Mouse (Mus musculus) small intestine, adult 2 months (tissue): ENCODE measurements around the gene Aaas.

ENCODE experiments used
- CTCF ChIP-seq: fragments of 200-500 bp; IDR thresholded peaks from 2 replicates; pipeline ENCODE4 v1.5.1; 2012; ENCODE audit warnings: low read depth, mild to moderate bottlenecking, control low read depth, inconsistent platforms, low read length, moderate library complexity, mixed read lengths; ENCODE audit not compliant: insufficient replicate concordance, insufficient read length; ENCODE audit errors: extremely low read depth
- POLR2A ChIP-seq: fragments of 200-500 bp; IDR thresholded peaks from 2 replicates; pipeline ENCODE4 v1.6.1; 2012; ENCODE audit warnings: low read depth, mild to moderate bottlenecking, control low read depth, inconsistent platforms, low read length, moderate library complexity

DNA sequence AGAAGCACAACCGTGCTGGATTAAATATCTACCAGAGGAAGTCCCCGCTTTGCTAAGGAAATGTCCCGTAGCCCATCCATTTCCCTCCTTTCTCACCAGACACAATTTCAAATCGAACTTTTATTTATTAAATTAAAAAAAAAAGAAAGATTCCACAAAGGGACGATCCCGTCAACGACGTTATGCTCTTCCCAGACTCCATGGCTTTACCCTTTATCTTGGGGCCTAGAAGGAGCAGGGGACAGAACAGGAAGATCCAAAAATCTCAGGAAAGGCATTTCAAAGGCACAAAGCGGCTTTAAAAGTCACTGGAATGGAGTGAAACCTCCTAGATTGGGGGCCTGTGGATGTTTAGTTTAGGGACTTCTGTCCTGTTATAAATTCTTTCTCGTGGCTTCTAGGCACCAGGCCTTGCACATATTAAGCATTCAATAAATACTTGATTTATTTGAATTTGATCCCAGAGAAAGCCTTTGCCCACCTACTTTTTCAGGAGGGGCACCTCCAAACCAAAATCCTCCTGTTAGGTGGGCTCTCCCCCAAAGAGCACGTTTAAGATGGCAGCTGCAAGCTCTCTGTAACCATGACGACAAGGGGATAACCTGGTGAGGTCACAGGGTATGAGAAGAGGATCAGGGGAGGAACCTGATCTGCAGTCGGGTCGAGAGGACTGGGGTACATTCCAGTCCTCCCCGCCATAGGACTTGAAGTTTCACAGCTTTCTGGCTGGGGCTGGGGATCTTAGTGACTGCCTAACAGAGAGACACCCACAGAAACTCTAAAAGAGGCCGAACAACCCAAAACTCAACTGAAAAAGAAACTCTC, 6.1 kb upstream of the Aaas start:
- TF ChIP-seq POLR2A (no peak), CTCF (no peak)
